Mouse (Mus musculus): ENCODE measurements at regions not wholly inside any gene's neighbourhood (a gene's known extent, or its start where the extent isn't known, plus 50 kb on each side); places are given as distances from the start of the nearest gene placed in this dataset.

DNA sequence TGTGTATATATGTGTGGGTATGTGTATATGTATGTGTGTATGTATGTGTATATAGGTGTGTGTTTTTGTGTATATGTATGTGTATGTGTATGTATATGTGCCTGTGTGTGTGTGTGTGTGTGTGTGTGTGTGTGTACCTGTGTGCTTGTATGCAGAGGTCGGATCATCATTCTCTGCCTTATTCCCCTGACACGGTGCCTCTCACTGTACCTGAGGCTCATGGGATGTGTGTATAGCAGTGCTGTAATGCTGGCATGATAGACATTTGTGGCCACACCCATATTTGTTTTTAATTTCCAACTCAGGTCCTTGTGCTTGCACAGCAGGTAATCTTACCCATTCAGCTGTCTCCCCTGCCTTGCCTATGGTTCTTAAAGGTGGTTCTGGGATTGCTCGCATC is 402.1 kb upstream of the Tmpo start:
- no peak for DNase-seq (ENCODE audit: low read depth)

DNA sequence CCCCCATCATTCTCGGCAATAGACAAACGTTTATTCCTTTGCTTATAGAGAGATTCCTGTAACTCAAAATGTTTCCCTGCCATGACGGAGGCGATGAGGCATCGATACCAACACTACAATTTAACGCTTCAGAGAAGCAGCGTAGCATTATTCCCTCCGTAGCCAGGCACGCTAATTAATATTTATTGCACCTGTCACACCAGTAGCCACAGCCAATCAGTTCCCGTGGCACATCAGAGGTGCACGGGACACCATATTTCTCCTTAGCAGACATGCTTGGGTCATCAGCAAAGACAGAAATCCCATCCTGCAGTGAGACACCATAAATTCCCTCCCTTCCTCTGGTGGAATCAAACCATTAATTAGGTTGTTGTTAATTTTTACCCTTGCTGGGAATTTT is 399.8 kb upstream of the Tmpo start:
- DNase-seq (ENCODE audit: low read depth), result no peak

DNA sequence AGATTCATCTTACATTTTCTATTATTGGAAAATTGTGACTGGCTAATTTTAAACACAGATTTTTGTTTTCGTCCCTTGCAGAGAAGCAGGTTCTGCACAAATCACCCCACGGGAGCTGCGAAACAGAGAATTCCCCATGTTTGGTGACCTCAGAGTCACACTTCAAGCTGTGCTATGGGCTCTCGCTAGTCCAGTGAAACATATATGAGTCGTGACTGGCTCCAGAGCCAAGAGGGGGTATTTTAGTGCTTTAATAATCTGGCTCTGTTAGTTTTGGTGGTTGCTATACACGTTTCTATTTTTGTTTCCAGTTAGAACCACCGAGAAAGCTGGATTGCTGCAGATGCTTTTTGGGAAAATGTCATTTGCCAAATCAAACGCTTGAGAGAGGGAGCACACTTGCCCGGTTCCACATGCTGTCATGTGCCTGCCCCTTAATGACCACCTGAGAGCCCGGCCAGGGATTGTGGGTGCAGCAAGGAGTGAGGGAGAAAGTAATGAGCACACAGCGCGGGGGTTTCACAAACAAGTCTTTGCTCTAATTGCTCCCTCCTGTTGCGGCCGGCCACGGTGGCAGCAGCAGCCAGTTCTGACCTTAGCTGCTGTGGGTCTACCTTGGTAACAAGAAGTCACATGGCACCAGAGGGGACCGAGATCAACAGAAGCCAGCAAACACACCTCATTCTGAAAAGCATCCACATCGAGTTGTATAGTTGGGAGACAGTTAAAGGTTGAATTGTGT is 394.4 kb upstream of the Tmpo start:
- DNase-seq (ENCODE audit: low read depth), result no peak

DNA sequence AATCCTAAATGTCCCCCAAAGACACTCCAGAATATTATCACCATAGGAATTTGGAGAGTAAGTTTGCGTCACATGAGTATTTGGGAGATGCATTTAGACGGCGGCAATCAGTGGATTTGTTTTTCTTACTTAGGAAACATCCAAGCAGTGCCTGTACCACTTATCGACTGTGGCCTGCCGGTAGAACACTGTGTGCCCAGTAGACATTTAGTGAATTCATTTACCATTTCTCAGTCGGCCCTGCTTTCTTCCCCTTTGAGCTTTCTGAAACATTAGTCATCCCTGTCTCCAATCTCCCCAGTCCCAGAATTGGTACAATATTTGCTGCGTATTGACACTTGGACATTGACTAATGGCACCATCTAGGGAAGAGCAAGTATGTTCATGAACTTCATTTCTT is 391.7 kb upstream of the Tmpo start:
- DNase-seq (ENCODE audit: low read depth), result no peak

DNA sequence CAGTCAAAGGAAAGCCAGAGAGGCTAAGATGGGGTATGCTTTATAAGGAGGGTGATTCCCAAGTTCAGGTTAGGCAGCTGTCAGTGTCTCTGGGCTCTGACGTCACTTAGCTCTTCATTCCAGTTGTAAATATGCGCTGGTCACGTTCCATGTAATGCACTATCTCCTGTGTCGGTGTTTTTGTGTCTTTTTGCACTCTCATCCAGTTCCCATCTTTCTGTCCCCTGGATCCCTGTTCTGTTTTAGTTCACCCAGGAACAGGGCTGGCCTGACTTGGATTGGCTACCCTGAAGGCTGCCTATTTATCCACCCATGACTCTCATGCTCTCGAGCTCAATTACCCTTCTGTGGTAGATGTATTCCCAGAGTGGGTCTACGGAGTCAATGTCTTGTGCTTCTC is 387.9 kb upstream of the Tmpo start:
- DNase-seq (ENCODE audit: low read depth), result no peak

DNA sequence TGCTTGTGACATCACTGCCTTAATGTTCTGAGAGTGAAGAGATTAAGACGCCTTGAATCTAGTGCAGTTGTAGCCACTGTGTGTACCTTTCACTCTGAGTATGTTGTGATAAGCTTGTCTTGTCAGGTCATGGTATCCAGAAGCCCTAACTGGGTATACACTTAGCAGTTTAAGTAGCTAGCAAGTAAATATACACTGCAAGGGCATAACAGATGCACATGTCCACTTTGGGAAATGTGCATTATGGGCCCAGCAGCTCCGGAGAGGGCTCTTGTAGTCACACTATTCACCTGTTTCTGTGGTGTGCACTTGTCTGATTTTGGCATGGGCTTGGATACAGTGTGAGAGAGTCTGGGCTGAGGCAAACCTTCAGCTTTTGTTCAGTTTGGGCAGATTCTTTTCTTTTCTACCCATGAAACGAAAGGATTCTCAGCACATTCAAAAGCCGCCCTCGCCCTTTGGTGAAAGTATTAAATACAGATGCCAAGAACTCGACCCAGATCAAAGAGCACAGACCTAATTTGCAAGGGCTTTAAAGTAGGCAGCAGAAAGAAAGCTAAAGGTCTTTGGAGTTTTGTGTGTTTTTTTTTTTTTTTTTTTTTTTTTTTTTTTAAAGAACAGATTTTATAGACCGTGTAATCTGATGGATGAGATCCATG is 385.1 kb upstream of the Tmpo start:
- no peak for DNase-seq (ENCODE audit: low read depth)

DNA sequence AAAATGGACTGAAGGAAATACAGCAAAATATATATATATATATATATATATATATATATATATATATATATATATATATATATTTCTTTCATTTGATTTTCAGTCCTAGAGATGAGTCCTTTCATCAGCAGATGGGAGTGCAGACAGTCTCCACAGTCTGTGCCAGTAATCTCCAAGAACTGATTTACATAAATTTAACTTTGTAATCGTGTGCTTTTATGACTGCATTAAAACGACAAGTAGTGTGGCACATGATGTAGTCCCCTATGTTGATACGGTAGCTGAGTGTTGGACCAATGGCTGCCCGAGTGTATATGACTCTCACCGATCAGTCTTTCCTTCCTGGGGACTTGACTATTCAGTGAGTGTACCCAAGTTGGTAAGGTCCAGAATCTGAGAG is 378.2 kb upstream of the Tmpo start:
- DNase-seq (ENCODE audit: low read depth), result no peak

DNA sequence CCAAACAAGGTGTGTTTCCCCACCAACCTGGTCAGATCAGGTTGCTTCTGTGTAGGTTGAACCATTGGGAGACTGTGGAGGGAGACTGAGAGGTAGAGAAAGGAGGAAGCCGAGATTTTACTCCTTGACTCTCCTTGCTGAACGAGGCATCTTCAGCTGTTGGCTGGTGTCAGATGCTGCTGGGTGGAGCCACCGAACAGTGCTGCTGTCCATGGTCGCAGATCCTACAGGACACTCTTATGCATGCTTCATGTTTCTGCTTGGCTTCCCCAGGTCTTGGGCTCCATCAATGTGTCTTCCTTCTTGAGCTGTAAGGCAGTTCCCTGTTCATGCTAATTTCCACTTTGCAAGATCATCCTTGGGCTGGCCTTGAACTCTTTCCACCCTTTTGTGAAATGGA is 367.0 kb upstream of the Tmpo start:
- no peak for DNase-seq (ENCODE audit: low read depth)

DNA sequence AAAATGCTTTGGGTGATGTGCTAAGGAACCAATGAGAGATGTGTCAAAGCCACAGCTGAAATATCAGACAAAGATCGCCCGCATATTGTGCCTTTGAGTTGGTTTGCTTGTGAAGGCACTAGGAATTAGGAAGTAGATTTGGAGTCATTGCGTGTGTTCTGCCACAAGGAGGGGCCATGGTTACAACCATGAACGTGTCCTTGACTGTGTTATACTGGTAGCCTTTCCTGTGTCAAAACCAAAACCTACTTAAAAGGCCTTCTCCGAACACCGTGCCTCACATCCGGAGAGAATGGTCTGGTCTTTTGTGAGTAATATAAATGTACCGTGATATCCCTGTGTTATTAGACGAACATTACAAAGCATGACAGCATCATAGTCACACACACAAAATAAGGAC is 365.0 kb upstream of the Tmpo start:
- DNase-seq (ENCODE audit: low read depth), result no peak

DNA sequence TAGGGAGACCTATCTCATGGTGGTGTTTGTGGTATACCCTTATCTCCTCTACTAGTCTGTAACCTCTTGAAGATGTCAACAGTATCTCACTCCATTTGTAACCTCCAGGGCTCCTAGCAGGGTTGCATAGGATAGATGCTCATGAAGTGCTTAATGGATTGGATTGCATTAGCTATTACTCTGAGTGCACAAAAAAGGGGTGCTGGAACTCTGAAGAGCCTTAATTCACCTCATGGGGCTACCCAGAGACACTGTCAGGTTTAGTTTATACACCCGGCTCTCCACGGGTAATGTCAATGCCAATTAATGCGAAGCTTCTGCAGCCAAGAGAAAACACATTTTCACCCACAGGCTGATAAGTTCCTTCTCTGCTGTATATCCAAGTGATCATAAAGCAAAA is 364.3 kb upstream of the Tmpo start:
- DNase-seq (ENCODE audit: low read depth), result no peak

DNA sequence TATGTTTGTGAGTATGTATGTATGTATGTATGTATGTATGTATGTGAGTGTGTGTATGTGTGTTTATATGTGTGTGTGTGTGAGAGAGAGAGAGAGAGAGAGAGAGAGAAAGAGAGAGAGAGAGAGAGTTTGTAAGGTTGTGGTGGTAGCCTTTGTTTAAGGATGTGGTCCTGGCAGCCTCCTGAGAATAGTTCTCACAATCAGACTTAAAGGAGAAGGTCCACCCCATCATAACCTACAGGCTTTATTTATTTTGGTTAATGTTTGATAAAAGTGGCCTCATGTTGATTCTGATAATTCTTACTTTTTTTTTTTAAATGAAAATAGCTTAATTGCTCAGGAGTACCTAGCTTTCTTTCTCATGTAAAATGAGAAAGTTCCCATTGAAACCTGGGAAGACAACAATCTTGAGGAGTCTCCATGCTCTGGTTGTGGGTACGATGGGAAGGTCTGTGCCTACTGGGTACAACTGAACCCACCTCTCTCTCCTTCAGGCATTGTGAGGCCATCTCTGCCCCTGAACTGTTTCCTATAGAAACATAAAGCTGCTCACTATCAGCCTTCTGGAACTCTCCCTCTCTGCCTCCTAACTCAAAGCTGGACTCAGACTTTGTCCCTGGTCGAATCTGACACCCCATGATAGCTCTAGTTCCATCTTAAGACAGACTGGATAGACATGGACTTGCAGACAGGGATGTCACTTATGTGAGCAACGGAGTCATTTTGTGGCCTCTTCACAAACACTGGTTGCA is 362.2 kb upstream of the Tmpo start:
- DNase-seq (ENCODE audit: low read depth), result no peak

DNA sequence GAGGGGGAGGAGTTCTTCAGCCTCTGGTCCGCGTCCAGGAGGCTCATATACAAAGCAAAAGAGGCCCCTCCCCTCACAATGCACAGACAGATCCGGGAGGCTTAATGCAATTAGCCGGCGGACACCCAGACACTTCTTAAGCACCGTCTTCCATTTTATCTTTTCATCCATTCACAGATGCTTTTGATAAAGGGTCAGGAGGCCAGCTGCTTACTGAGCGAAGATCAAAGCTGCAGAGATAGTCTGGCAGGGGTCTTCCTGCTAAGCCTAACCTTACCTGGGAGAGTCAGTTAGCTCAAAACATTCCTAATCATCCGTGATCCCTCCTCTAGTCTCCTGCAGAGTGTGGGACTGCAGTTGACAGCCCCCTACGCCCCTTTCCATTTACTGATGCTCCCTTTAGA is 361.1 kb upstream of the Tmpo start:
- DNase-seq (ENCODE audit: low read depth), result no peak

DNA sequence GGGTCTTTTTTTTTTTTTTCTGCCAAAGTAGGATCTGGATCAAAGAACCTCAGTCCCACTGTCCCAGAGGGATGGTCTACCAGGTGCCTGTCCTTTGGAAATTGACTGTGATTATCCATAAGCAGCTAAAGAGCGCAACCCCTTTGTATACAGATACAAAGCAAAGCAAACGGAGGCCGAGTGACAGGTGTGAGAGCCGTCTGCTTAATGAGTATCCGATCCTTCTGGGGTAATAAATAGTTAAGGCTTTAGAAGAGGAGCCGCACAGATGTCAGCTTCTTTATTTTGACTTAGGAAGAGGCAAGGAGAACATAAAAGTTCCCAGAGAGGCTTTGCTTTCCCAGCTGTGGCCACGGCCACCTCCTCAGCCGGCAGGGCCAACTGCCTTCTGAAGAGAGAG is 356.1 kb upstream of the Tmpo start:
- no peak for DNase-seq (ENCODE audit: low read depth)

DNA sequence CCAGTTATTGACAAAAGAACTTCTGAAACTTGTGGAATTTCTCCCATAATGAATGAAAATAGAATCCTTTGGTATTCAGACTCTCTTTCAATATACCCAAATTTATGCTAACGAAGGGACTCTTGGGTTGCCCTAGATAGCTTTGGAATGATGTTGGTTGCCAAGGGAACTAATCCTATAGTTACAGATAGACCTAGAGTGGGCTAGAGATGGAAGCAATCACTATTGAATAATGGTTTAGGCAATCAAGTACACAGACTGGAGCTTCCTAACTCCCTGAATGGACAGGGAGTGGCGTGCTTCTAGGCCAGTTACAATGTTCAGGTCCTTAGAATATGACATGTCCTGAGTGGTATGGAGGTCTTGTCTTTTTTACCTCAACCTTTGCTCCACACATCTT is 354.3 kb upstream of the Tmpo start:
- no peak for DNase-seq (ENCODE audit: low read depth)

DNA sequence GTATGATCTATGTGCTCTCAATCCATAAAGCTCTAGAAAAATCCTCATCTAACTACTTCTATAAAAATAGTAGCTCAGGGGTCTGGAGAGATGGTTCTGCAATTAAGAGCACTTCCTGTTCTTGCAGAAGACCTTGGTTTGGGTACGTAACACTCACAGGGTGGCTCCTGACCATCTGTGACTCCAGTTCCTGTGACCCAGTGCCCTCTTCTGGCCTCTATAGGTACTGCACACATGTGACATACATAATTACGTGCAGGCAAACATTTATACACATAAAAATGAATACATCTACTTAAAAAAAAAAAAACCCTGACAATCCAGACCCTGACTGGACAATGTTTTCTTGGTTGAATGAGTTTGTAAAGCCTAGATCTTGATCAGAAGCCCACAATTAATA is 347.2 kb upstream of the Tmpo start:
- no peak for DNase-seq (ENCODE audit: low read depth)

DNA sequence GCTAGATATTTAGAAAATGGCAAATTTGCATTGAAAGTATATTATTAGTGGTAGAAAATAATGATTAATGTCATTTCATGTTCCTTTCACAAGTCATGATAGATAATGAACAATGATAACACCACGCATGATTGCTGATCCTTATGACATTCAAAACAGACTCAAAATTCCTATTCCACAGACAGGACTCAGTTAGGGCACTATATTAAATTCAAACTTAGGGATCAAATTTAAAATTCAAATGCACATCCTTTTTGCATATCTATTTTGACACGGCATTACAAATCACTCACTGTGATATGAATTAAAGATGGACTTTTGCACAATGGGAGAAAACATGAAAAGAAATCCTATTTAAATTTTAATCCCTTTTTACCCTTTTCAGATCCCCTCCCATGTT is 340.1 kb upstream of the Tmpo start:
- DNase-seq (ENCODE audit: low read depth), result no peak

DNA sequence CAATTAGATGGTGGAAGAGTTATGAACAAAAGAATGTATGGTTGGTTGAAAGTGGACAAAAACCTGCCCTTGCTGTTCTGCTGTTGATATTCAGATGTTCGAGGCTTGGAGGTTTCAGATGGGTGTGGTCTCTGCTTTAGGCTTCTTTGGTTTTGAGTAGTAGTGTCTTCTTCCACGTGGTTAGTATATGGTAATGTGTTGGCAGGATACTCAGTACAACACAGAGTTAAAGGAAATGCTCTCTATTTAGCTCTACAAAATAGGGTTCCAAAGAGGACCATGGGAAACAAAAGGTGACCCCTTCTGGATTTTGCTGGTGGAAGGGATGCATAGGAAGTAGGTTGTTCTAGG is 333.9 kb upstream of the Tmpo start:
- no peak for DNase-seq (ENCODE audit: low read depth)

DNA sequence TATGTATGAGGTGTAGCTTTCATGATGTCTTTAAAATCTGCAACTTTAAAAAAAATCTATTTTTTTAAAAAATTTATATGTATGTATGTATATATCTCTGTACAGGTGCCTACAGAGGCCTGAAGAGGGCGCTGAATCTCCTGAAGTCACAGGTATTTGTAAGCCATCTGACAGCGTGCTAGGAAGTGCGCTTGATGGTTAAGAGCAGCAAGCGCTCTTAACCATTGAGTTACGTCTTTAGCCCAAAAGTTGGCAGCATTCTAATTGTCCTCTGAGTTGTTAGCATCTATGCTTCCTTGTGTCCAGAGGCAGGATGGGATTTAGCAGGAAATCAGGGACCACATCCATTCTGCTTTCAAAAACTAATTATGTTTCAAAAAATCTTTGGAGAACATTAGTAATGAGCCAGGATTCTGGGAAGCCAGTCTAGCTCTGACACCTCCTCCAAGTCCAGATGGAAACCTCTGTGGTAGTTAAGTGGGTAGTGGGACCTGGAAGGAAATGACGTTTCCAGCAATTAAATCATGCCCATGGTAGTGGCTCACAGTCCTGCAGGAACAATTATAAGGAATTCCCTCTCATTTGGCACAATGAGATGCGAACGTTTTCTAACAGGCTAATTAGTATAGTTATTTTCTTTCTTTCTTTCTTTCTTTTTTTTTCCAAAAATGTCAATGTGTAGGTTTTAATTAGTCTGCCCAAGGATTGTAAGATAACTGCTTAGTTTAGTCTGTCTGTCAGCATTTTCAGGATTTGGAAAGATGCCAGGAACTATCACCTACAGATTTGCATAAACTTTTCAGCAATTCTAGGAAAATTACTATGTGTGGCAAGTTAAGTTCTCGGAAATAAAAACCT is 333.3 kb upstream of the Tmpo start:
- DNase-seq (ENCODE audit: low read depth), result no peak

DNA sequence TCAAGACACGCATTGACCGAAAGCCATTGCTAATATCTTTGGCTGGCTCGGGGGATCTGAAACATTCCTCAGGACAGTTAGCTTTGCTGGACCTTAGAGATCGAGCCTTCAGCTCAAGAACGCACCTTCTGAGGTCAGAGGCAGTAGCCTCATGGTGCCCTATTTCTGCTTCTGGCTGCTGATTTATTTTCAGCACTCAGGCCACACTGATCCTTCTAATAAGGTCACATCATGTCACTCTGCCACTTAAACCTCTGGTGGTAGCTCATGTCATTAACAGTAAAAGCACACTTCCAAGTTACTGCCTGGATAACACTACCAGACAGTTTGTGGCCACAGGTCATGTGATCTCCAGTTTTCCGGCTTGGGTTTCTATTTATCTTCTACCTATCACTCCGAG is 325.9 kb upstream of the Tmpo start:
- no peak for DNase-seq (ENCODE audit: low read depth)

DNA sequence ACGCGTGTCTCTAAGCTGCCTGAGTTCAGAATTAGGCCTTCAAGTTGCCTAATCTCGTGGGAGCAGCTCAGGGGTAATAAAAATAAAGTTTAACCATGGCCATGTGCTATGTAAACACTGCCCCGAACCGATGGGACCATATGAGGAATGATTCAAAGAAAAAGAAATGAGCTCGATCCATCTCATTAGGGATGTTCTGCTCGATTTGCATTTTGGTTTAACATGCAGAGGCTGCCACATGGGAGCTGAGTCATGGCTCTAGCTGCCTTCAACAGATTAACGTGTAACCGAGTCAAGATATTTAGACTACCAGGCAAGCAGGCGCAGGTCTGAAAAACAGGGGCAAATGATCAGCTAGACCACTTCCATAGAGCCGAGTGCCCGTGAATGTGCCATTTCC is 323.8 kb upstream of the Tmpo start:
- DNase-seq (ENCODE audit: low read depth), result no peak

DNA sequence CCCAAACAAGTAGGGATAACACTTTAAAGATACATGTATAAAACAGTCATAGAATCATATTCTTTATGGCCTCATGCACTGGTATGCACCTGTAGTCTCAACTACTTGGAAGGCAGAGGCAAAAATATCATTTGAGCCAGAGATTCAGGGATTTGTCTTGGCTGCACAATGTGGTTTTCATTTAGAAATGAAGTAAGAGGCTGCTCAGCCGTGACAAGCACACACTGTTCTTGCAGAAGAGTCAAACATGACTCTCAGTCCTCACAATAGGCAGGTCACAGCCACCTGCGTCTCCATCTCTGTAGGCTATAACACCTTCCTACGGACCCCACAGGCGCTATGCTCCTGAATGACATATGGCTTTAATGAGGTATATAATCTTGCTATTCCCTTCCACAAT is 317.4 kb upstream of the Tmpo start:
- no peak for DNase-seq (ENCODE audit: low read depth)

DNA sequence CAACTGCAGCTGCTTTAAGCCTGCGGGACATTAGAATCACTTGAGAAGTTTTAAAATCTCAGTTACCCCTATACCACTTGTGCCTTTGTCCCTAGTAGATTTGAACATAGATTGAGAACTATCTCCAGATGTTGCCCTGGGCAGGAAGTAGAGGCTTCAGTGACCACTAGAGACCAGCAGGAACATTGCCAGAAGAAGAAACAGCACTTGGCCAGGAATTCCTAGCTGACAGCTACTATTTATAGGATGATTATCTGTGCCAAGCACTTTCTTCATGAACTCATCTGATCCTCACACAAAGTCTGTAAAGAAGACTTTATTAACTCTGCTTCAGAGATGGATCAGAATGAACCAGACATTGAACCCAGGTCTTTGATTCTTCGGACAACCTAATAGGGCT is 283.6 kb upstream of the Tmpo start:
- no peak for DNase-seq (ENCODE audit: low read depth)
